Mouse (Mus musculus): ENCODE measurements around the gene Fam183b. TPM values are rescaled to one million over a fixed set of nuclear protein-coding genes. Genes with fewer than 3 reads are reported as not detected.
"Not testable (repeated sequence)": the region's sequence is repeated elsewhere in the genome, so short reads cannot be mapped to it uniquely, and the experiment has no call there.

Gene Fam183b
- polyA plus RNA-seq, 1 experiment = not detected

DNA sequence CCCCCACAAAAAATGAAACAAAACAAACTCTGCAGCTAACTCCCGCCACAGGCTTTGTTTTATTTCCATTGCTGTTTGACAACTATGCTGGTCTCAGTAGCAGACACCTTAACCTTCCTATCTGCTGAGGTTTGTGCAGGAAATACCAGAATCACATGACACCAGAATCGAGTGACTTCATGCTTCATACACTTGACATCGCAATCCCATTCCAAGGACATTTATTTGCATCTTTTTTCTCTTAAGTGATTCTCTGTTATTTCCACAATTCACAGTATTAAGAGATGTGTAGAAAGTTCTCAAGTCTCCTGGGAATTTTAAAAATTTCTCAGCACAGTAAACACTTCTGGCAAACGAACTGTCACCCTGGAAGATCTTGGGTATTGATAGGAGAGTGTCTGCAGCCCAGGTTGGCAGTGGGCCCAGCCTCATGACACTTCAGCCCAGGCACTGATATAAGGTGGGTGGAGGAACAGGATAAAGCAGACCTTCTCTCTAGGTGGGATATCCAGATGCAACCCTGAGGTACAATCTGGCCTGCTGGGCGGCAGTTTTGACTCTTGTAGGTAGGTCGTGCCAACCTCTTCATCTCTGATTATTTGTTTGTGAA, 19.2 kb downstream of the Fam183b start, which contains the start of gene Olfr314:
Gene Olfr314, plus strand, starts transcription at position 473 of the 610 bp plus-strand sequence.
- TF ChIP-seq POLR2A (IDR thresholded peaks at IDR 0.05; ENCODE audit: low read depth, low read length) (no peak), CTCF (IDR thresholded peaks at IDR 0.05; ENCODE audit: borderline replicate concordance, insufficient read depth, low read length) (no peak)
- H3K4me1 ChIP-seq (ENCODE audit: control insufficient read depth, insufficient read depth, low read length) = no peaks in the 10 kb centered on the region
- no peak within 1 kb of the TSS for H3K27ac ChIP-seq (ENCODE audit: insufficient read depth, low read length)
- no peak within 1 kb of the TSS for H3K4me3 ChIP-seq (ENCODE audit: insufficient read depth, low read length)

DNA sequence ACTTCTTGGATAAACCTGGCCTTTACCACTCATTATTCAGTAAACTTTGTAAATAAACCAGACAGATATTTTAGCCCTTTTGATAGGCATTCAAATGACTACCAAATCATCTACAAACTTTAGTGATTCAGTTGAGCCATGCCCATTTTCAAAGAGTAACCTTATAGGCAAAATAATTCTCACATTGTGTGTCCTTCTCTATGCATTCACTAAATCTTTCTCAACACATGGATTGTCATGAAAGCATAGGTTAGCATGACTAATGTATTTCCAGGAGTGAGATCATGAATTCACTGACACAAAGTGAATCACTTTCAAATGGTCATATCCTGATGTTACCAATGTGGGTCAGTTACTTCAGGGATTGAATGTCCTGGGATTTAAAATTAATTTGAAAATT, 28.9 kb downstream of the Fam183b start, which contains the start of gene Olfr315:
Gene Olfr315, plus strand, starts transcription at position 301 of the 400 bp plus-strand sequence.
- no peak for TF ChIP-seq POLR2A (IDR thresholded peaks at IDR 0.05; ENCODE audit: low read depth, low read length)
- no peak for TF ChIP-seq CTCF (IDR thresholded peaks at IDR 0.05; ENCODE audit: borderline replicate concordance, insufficient read depth, low read length)
- no peaks in the 10 kb centered on the region for H3K4me1 ChIP-seq (ENCODE audit: control insufficient read depth, insufficient read depth, low read length)
- no peak within 1 kb of the TSS for H3K27ac ChIP-seq (ENCODE audit: insufficient read depth, low read length)
- H3K4me3 ChIP-seq (ENCODE audit: insufficient read depth, low read length) = no peak within 1 kb of the TSS

DNA sequence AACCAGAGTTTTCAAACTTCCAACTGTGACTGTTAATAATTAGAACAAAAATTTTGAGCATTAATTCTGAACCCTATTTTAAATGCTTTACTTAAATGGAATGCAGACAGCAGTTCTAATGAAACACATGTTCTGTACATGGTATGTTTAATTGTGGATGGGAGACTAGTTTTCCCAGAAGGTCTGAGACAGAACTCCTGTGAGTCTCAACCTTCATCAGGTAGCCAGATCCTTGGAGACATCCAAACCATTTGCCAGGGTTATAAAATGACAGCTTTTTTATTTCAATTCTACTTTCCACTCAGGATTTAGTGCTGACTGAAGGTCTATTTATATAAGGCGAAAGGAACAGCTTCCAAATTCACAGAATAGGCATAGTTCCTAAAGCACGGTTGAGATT, 49.3 kb downstream of the Fam183b start, which contains the start of gene Olfr316:
Gene Olfr316, plus strand, starts transcription at position 301 of the 400 bp plus-strand sequence.
- Histone ChIP-seq H3K4me3 (ENCODE audit: insufficient read depth, low read length) (no peak within 1 kb of the TSS), H3K4me1 (ENCODE audit: control insufficient read depth, insufficient read depth, low read length) (no peaks in the 10 kb centered on the region), H3K27ac (ENCODE audit: insufficient read depth, low read length) (no peak within 1 kb of the TSS)
- TF ChIP-seq CTCF (IDR thresholded peaks at IDR 0.05; ENCODE audit: borderline replicate concordance, insufficient read depth, low read length) (no peak), POLR2A (IDR thresholded peaks at IDR 0.05; ENCODE audit: low read depth, low read length) (no peak)

DNA sequence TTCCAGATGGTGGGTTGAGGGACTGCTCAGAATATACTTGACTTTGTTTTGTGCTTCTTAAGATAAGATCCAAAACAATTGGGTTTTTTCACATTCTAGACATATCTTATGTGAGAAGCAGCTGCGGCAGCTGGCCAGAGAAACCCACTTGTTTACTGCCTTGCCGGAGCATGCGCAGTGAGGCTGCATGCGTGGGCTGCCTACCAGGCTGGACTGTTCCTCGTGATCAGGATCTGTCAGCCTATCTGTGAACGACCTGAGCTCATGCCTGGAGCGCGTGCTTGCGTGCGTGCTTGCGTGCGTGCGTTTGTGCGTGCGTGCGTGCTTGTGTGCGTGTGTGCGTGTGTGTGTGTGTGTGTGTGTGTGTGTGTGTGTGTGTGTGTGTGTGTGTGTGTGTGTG, 50.7 kb downstream of the Fam183b start:
- H3K27ac ChIP-seq (ENCODE audit: insufficient read depth, low read length); H3K4me3 ChIP-seq (ENCODE audit: insufficient read depth, low read length); H3K4me1 ChIP-seq (ENCODE audit: control insufficient read depth, insufficient read depth, low read length): not testable (repeated sequence)

Other genes starting within 250 kb of the Fam183b start
- gene Olfr328, start 246.3 kb downstream of the Fam183b start, polyA plus RNA-seq (2011; ENCODE audit: insufficient read length, low read depth, missing spikeins) = not detected in 2 replicates
- gene Olfr224, start 231.4 kb downstream of the Fam183b start, polyA plus RNA-seq (2011; ENCODE audit: insufficient read length, low read depth, missing spikeins) = not detected in 2 replicates
- gene Olfr325, start 224.2 kb downstream of the Fam183b start, polyA plus RNA-seq (2011; ENCODE audit: insufficient read length, low read depth, missing spikeins) = not detected in 2 replicates
- not detected in 2 replicates for gene Olfr324, start 206.8 kb downstream of the Fam183b start, polyA plus RNA-seq (2011; ENCODE audit: insufficient read length, low read depth, missing spikeins)
- not detected in 2 replicates for gene 2210407C18Rik, start 185.9 kb downstream of the Fam183b start, polyA plus RNA-seq (2011; ENCODE audit: insufficient read length, low read depth, missing spikeins)
- gene Olfr323, start 171.5 kb downstream of the Fam183b start, polyA plus RNA-seq (2011; ENCODE audit: insufficient read length, low read depth, missing spikeins) = not detected in 2 replicates
- not detected in 2 replicates for gene Trim58, start 161.5 kb downstream of the Fam183b start, polyA plus RNA-seq (2011; ENCODE audit: insufficient read length, low read depth, missing spikeins)
- gene Olfr322, start 143.2 kb downstream of the Fam183b start, polyA plus RNA-seq (2011; ENCODE audit: insufficient read length, low read depth, missing spikeins) = not detected in 2 replicates
- gene Olfr320, start 120.9 kb downstream of the Fam183b start, polyA plus RNA-seq (2011; ENCODE audit: insufficient read length, low read depth, missing spikeins) = not detected in 2 replicates
- gene Olfr319, start 102.8 kb downstream of the Fam183b start, polyA plus RNA-seq (2011; ENCODE audit: insufficient read length, low read depth, missing spikeins) = not detected in 2 replicates
- gene Olfr318, start 77.9 kb downstream of the Fam183b start, polyA plus RNA-seq (2011; ENCODE audit: insufficient read length, low read depth, missing spikeins) = not detected in 2 replicates
- gene Olfr317, start 62.7 kb downstream of the Fam183b start, polyA plus RNA-seq (2011; ENCODE audit: insufficient read length, low read depth, missing spikeins) = not detected in 2 replicates
- gene Olfr316, start 49.2 kb downstream of the Fam183b start, polyA plus RNA-seq (2011; ENCODE audit: insufficient read length, low read depth, missing spikeins) = not detected in 2 replicates
- gene Olfr315, start 28.8 kb downstream of the Fam183b start, polyA plus RNA-seq (2011; ENCODE audit: insufficient read length, low read depth, missing spikeins) = not detected in 2 replicates
- not detected in 2 replicates for gene Olfr314, start 19.0 kb downstream of the Fam183b start, polyA plus RNA-seq (2011; ENCODE audit: insufficient read length, low read depth, missing spikeins)
- not detected in 2 replicates for gene Olfr313, start 13.0 kb upstream of the Fam183b start, polyA plus RNA-seq (2011; ENCODE audit: insufficient read length, low read depth, missing spikeins)
- gene Olfr312, start 27.3 kb upstream of the Fam183b start, polyA plus RNA-seq (2011; ENCODE audit: insufficient read length, low read depth, missing spikeins) = not detected in 2 replicates
- gene Olfr311, start 37.3 kb upstream of the Fam183b start, polyA plus RNA-seq (2011; ENCODE audit: insufficient read length, low read depth, missing spikeins) = not detected in 2 replicates
- 5.4 and 6.8 TPM in 2 replicates for gene Gm12258, start 45.2 kb upstream of the Fam183b start, polyA plus RNA-seq (2011; ENCODE audit: insufficient read length, low read depth, missing spikeins)
- 6.6 TPM in 2 replicates for gene 2810021J22Rik, start 65.3 kb upstream of the Fam183b start, polyA plus RNA-seq (2011; ENCODE audit: insufficient read length, low read depth, missing spikeins)
- gene Zfp39, start 102.3 kb upstream of the Fam183b start, polyA plus RNA-seq (2011; ENCODE audit: insufficient read length, low read depth, missing spikeins) = 4.1 and 6.2 TPM in 2 replicates
- not detected in 2 replicates for gene Btnl10, start 115.9 kb upstream of the Fam183b start, polyA plus RNA-seq (2011; ENCODE audit: insufficient read length, low read depth, missing spikeins)
- gene Rnf187, start 137.0 kb upstream of the Fam183b start, polyA plus RNA-seq (2011; ENCODE audit: insufficient read length, low read depth, missing spikeins) = 91.5 and 99.2 TPM in 2 replicates
- gene Hist3h2ba, start 147.0 kb upstream of the Fam183b start, polyA plus RNA-seq (2011; ENCODE audit: insufficient read length, low read depth, missing spikeins) = not detected in 2 replicates
- gene Hist3h2a, start 152.7 kb upstream of the Fam183b start, polyA plus RNA-seq (2011; ENCODE audit: insufficient read length, low read depth, missing spikeins) = 9.7 and 12.5 TPM in 2 replicates
- not detected in 2 replicates for gene Trim17, start 152.7 kb upstream of the Fam183b start, polyA plus RNA-seq (2011; ENCODE audit: insufficient read length, low read depth, missing spikeins)
- gene Trim11, start 176.1 kb upstream of the Fam183b start, polyA plus RNA-seq (2011; ENCODE audit: insufficient read length, low read depth, missing spikeins) = 17.5 and 20.1 TPM in 2 replicates